15 mouse cellular contexts compared by ENCODE assay signal in the genomic region with DNA sequence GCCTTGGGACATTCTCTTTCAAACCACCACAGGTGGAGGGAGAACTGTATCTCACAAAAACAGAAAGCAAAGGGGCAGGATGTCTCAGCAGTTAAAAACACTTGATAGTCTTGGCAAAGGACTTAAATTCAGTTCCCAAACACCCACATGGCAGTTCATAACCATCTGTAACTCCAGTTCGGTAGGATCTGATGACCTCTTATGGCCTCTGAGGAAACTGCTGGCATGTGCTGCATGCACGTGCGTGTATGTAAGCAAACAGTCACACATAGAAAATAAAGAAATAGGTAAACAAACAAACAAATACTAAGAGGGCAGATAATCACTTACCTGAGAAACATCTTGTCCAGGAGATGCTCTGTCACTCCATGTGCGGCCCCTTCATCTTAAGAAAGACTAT.
"Had no signal": no experiment of that assay in that cellular context is flagged by ENCODE, and none has a peak within 500 bp of the region (broad histone marks: within the 10 kb centered on the region; RNA-seq: fewer than 3 reads in every experiment).

No protein-coding gene starts in this region.

- H3K4me1 ChIP-seq: limb, embryonic 10.5 days; liver, embryonic 12.5 days; lung, embryonic 15.5 days; megakaryocyte, embryonic 14.5 days; stomach, embryonic 15.5 days had no signal

- ATAC-seq: liver, embryonic 12.5 days had no signal

- H3K4me3 ChIP-seq: kidney, embryonic 15.5 days; left cerebral cortex, adult 2 months; limb, embryonic 10.5 days; liver, embryonic 12.5 days; lung, embryonic 15.5 days; megakaryocyte, embryonic 14.5 days; myocyte; stomach, embryonic 15.5 days had no signal

- H3K4me2 ChIP-seq: kidney, embryonic 15.5 days; liver, embryonic 12.5 days; lung, embryonic 15.5 days; midbrain, embryonic 11.5 days; stomach, embryonic 15.5 days had no signal

- H3K9ac ChIP-seq: kidney, embryonic 15.5 days; liver, embryonic 12.5 days; lung, embryonic 15.5 days; stomach, embryonic 15.5 days had no signal

- DNase-seq: kidney, adult 2 months; kidney, postnatal 36 days; lung, postnatal 14 days; right cerebral cortex, postnatal 14 days; thymus, postnatal 4 days had no signal

- H3K27me3 ChIP-seq: kidney, embryonic 15.5 days; liver, embryonic 12.5 days; lung, embryonic 15.5 days; megakaryocyte, embryonic 14.5 days; stomach, embryonic 15.5 days had no signal

- H3K36me3 ChIP-seq: kidney, embryonic 15.5 days; limb, embryonic 10.5 days; liver, embryonic 12.5 days; lung, embryonic 15.5 days; stomach, embryonic 15.5 days had no signal

- H3K9me3 ChIP-seq: kidney, embryonic 15.5 days; limb, embryonic 10.5 days; liver, embryonic 12.5 days; lung, embryonic 15.5 days; stomach, embryonic 15.5 days had no signal

- H3K27ac ChIP-seq: kidney, embryonic 15.5 days; left cerebral cortex, adult 2 months; limb, embryonic 10.5 days; liver, embryonic 12.5 days; lung, embryonic 15.5 days; macrophage; stomach, embryonic 15.5 days had no signal
